In genomic region chr12:52848519-52848855, GRCm38 (mm10) we compare ENCODE assay signal across 12 mouse cellular contexts.
DNase-seq lines count a peak whose midpoint lies in the region; ATAC-seq and TF ChIP-seq lines count a peak whose summit lies in the region.
"Had no signal": no experiment of that assay in that cellular context is flagged by ENCODE, and none has a peak within 500 bp of the region (broad histone marks: within the 10 kb centered on the region; RNA-seq: fewer than 3 reads in every experiment).

No protein-coding gene starts in this region.

- TF ChIP-seq POLR2A in cerebellum, adult 2 months (IDR thresholded peaks at IDR 0.05; ENCODE audit: borderline replicate concordance, insufficient read depth, low read length): no peak

- H3K4me1 ChIP-seq in forebrain, embryonic 10.5 days: peaks cover 28% of the 10 kb centered on the region
- peaks cover 4% of the 10 kb centered on the region; the same call in 1 of the 2 replicates for H3K4me1 ChIP-seq in forebrain, embryonic 11.5 days (replicated peaks; ENCODE audit: control insufficient read depth, insufficient read depth, low read length)
- peaks cover 6% of the 10 kb centered on the region; the same call in 1 of the 2 replicates for H3K4me1 ChIP-seq in lung, embryonic 14.5 days (ENCODE audit: insufficient read depth)
- peaks cover 13% of the 10 kb centered on the region for H3K4me1 ChIP-seq in hindbrain, postnatal 0 days (ENCODE audit: insufficient read depth, low read length)
- peaks cover 8% of the 10 kb centered on the region for H3K4me1 ChIP-seq in neural tube, embryonic 14.5 days (ENCODE audit: control insufficient read depth, insufficient read depth, low read length)
- peaks cover 12% of the 10 kb centered on the region for H3K4me1 ChIP-seq in cerebellum, adult 2 months (ENCODE audit: control insufficient read depth, insufficient read depth, low read length)

- H3K36me3 ChIP-seq in forebrain, embryonic 10.5 days (replicated peaks): no peaks in the 10 kb centered on the region
- H3K36me3 ChIP-seq in forebrain, embryonic 11.5 days (ENCODE audit: control insufficient read depth, insufficient read depth, low read length): no peaks in the 10 kb centered on the region
- no peaks in the 10 kb centered on the region for H3K36me3 ChIP-seq in lung, embryonic 14.5 days (ENCODE audit: insufficient read depth)
- no peaks in the 10 kb centered on the region for H3K36me3 ChIP-seq in hindbrain, postnatal 0 days (ENCODE audit: insufficient read depth, low read length)
- no peaks in the 10 kb centered on the region for H3K36me3 ChIP-seq in neural tube, embryonic 14.5 days (ENCODE audit: control insufficient read depth, insufficient read depth, low read length)
- H3K36me3 ChIP-seq: G1E had no signal

- H3K4me3 ChIP-seq in forebrain, embryonic 10.5 days: no peak overlapping the region
- H3K4me3 ChIP-seq in forebrain, embryonic 11.5 days (ENCODE audit: low read depth, low read length): no peak overlapping the region
- H3K4me3 ChIP-seq in lung, embryonic 14.5 days (ENCODE audit: low read depth, low read length): no peak overlapping the region
- H3K4me3 ChIP-seq in hindbrain, postnatal 0 days (ENCODE audit: low read length): no peak overlapping the region
- no peak overlapping the region for H3K4me3 ChIP-seq in neural tube, embryonic 14.5 days (ENCODE audit: low read depth, low read length)
- no peak overlapping the region for H3K4me3 ChIP-seq in cerebellum, adult 2 months (replicated peaks; ENCODE audit: insufficient read depth, low read depth, low read length)

- H3K9me3 ChIP-seq in forebrain, embryonic 10.5 days: no peaks in the 10 kb centered on the region
- no peaks in the 10 kb centered on the region for H3K9me3 ChIP-seq in forebrain, embryonic 11.5 days (ENCODE audit: control insufficient read depth, low read length)
- no peaks in the 10 kb centered on the region for H3K9me3 ChIP-seq in lung, embryonic 14.5 days (ENCODE audit: low read depth, low read length)
- no peaks in the 10 kb centered on the region for H3K9me3 ChIP-seq in hindbrain, postnatal 0 days (ENCODE audit: low read length)
- no peaks in the 10 kb centered on the region for H3K9me3 ChIP-seq in neural tube, embryonic 14.5 days (ENCODE audit: control insufficient read depth, low read length)

- WGBS in forebrain, embryonic 10.5 days: 73% methylated on average over 7 of the region's 7 CpGs
- WGBS in forebrain, embryonic 11.5 days: 66% methylated on average over 7 of the region's 7 CpGs
- WGBS in lung, embryonic 14.5 days: 46% methylated on average over 7 of the region's 7 CpGs
- 62% methylated on average over 7 of the region's 7 CpGs for WGBS in hindbrain, postnatal 0 days
- 78% methylated on average over 6 of the region's 7 CpGs for WGBS in neural tube, embryonic 14.5 days
- 70% methylated on average over 7 of the region's 7 CpGs for WGBS in cerebellum, adult 2 months

- no peak for ATAC-seq in forebrain, embryonic 11.5 days (replicated peaks; ENCODE audit: low FRiP score)
- ATAC-seq in lung, embryonic 14.5 days (ENCODE audit: insufficient read depth): 0 out of 2 replicates have a peak, but pooled peaks have one; percentile 11
- ATAC-seq in hindbrain, postnatal 0 days: peak; percentile 29; the same call in 1 of the 2 replicates
- peak; percentile 58 for ATAC-seq in neural tube, embryonic 14.5 days (ENCODE audit: low read depth)
- ATAC-seq: intestine, postnatal 0 days had no signal

- no peak overlapping the region for H3K4me2 ChIP-seq in forebrain, embryonic 11.5 days (ENCODE audit: low read depth, low read length, severe bottlenecking)
- H3K4me2 ChIP-seq in lung, embryonic 14.5 days: no peak overlapping the region
- no peak overlapping the region for H3K4me2 ChIP-seq in hindbrain, postnatal 0 days (ENCODE audit: low read depth, low read length)
- no peak overlapping the region for H3K4me2 ChIP-seq in neural tube, embryonic 14.5 days (ENCODE audit: low read depth, low read length)

- no peak overlapping the region for H3K9ac ChIP-seq in forebrain, embryonic 11.5 days (ENCODE audit: low read length)
- H3K9ac ChIP-seq in lung, embryonic 14.5 days: no peak overlapping the region
- H3K9ac ChIP-seq in hindbrain, postnatal 0 days (replicated peaks; ENCODE audit: low read length): no peak overlapping the region
- no peak overlapping the region for H3K9ac ChIP-seq in neural tube, embryonic 14.5 days (replicated peaks; ENCODE audit: low read depth, low read length)

- no peak for TF ChIP-seq CTCF in lung, embryonic 14.5 days (IDR thresholded peaks at IDR 0.05; ENCODE audit: low read depth)
- TF ChIP-seq CTCF in hindbrain, postnatal 0 days (IDR thresholded peaks at IDR 0.05; ENCODE audit: low read depth): no peak
- TF ChIP-seq CTCF in cerebellum, adult 2 months (IDR thresholded peaks at IDR 0.05; ENCODE audit: borderline replicate concordance, insufficient read depth, low read depth, low read length): no peak

- H3K27me3 ChIP-seq in forebrain, embryonic 10.5 days (ENCODE audit: poor library complexity, severe bottlenecking): no peaks in the 10 kb centered on the region
- no peaks in the 10 kb centered on the region for H3K27me3 ChIP-seq in forebrain, embryonic 11.5 days (ENCODE audit: control insufficient read depth, insufficient read depth, low read length)
- no peaks in the 10 kb centered on the region for H3K27me3 ChIP-seq in lung, embryonic 14.5 days (ENCODE audit: insufficient read depth, low read length)
- no peaks in the 10 kb centered on the region for H3K27me3 ChIP-seq in hindbrain, postnatal 0 days (ENCODE audit: insufficient read depth, low read length)
- no peaks in the 10 kb centered on the region for H3K27me3 ChIP-seq in neural tube, embryonic 14.5 days (ENCODE audit: control insufficient read depth, insufficient read depth, low read length)
- H3K27me3 ChIP-seq in cerebellum, adult 2 months (ENCODE audit: control insufficient read depth, insufficient read depth, low read length): no peaks in the 10 kb centered on the region

- H3K27ac ChIP-seq in forebrain, embryonic 10.5 days: peak overlapping the region; percentile 68
- H3K27ac ChIP-seq in forebrain, embryonic 11.5 days (ENCODE audit: low read depth, low read length): no peak overlapping the region
- no peak overlapping the region for H3K27ac ChIP-seq in lung, embryonic 14.5 days (ENCODE audit: low read depth)
- peak overlapping the region; percentile 56; the same call in 1 of the 2 replicates for H3K27ac ChIP-seq in hindbrain, postnatal 0 days
- H3K27ac ChIP-seq in neural tube, embryonic 14.5 days (ENCODE audit: low read depth, low read length): peak overlapping the region; percentile 55; the same call in 1 of the 2 replicates
- no peak overlapping the region for H3K27ac ChIP-seq in cerebellum, adult 2 months (ENCODE audit: insufficient read depth, low read length)

- no peak for DNase-seq in forebrain, embryonic 10.5 days (ENCODE audit: extremely low spot score, low spot score)
- no peak for DNase-seq in forebrain, embryonic 11.5 days (ENCODE audit: low spot score)
- no peak for DNase-seq in lung, embryonic 14.5 days
- no peak for DNase-seq in lung, adult 18-20 months
- DNase-seq in hindbrain, postnatal 0 days (ENCODE audit: low spot score): no peak
- DNase-seq in cerebellum, adult 2 months: no peak
- DNase-seq in kidney, adult 11 months: no peak
- DNase-seq: spleen, adult 18-20 months; thymus, postnatal 14 days had no signal

Comparison
In these comparisons a context has a peak if more than half of its experiments do, and no peak if none do; other contexts are left out.
1. H3K27ac ChIP-seq: peak in forebrain, embryonic 10.5 days (single experiment), hindbrain, postnatal 0 days (single experiment) and neural tube, embryonic 14.5 days (single experiment); none in forebrain, embryonic 11.5 days (single experiment), lung, embryonic 14.5 days (single experiment) and cerebellum, adult 2 months (single experiment).